Mouse (Mus musculus) ES-E14 (cell line): ENCODE measurements around the gene Inpp5b.

ENCODE experiments used
- CHD2 ChIP-seq: IDR thresholded peaks from 2 replicates; pipeline ENCODE4 v1.6.1; 2014; ENCODE audit warnings: mild to moderate bottlenecking, low read depth, low read length, inconsistent platforms
- HCFC1 ChIP-seq: IDR thresholded peaks from 2 replicates; pipeline ENCODE4 v1.6.1; 2012; ENCODE audit warnings: low read length, inconsistent platforms, borderline replicate concordance; ENCODE audit not compliant: insufficient read depth
- MAFK ChIP-seq: IDR thresholded peaks from 2 replicates; pipeline ENCODE4 v1.6.1; 2014; ENCODE audit warnings: mild to moderate bottlenecking, low read depth, low read length, inconsistent platforms; ENCODE audit not compliant: insufficient read depth
- ZC3H11A ChIP-seq: IDR thresholded peaks from 2 replicates; pipeline ENCODE4 v1.6.1; 2012; ENCODE audit warnings: low read depth, mild to moderate bottlenecking, inconsistent platforms, low read length, borderline replicate concordance
- ZNF384 ChIP-seq: IDR thresholded peaks from 2 replicates; pipeline ENCODE4 v1.6.1; 2012; ENCODE audit warnings: low read depth, low read length, inconsistent platforms

- TF ChIP-seq ZNF384: no peak
- TF ChIP-seq HCFC1: no peak
- no peak for TF ChIP-seq CHD2
- no peak for TF ChIP-seq ZC3H11A
- no peak for TF ChIP-seq MAFK
Observed at GRCm38 (mm10) chr4:124774429-124774828, 32.8 kb downstream of the Inpp5b start.
